ENCODE assay signal across 17 mouse cellular contexts in genomic region chr2:8498466-8498865, GRCm38 (mm10).
DNase-seq lines count a peak whose midpoint lies in the region; ATAC-seq lines count a peak whose summit lies in the region.
"Had no signal": no experiment of that assay in that cellular context is flagged by ENCODE, and none has a peak within 500 bp of the region (broad histone marks: within the 10 kb centered on the region; RNA-seq: fewer than 3 reads in every experiment).

No protein-coding gene starts in this region.

- peak; percentile 6 for DNase-seq in hindbrain, embryonic 10.5 days (ENCODE audit: low spot score)
- no peak for DNase-seq in hindbrain, embryonic 11.5 days (ENCODE audit: low spot score)
- peak; percentile 73 for DNase-seq in ZHBTc4 (ENCODE audit: low read depth, low spot score)
- peak; percentile 66 to 86 for DNase-seq in layer of hippocampus, adult 8-10 months (ENCODE audit: low spot score in 2 of 2)
- peak; percentile 31 to 62 for DNase-seq in right cerebral cortex, postnatal 10 days (ENCODE audit: low spot score in 2 of 2)
- DNase-seq in gastrocnemius, postnatal 4 days (ENCODE audit: low spot score in 2 of 2), result no peak
- no peak for DNase-seq in neural tube, embryonic 10.5 days (ENCODE audit: extremely low spot score, low spot score)
- DNase-seq: adrenal gland, adult 8-10 months; B cell, adult 2 months; cerebellum, adult 18-20 months; thymus, adult 2 months had no signal

- H3K27me3 ChIP-seq in hindbrain, embryonic 10.5 days (ENCODE audit: insufficient read depth, poor library complexity, severe bottlenecking), result no peaks in the 10 kb centered on the region
- no peaks in the 10 kb centered on the region for H3K27me3 ChIP-seq in hindbrain, embryonic 11.5 days (ENCODE audit: control insufficient read depth, insufficient read depth, low read length)

- no peaks in the 10 kb centered on the region for H3K36me3 ChIP-seq in hindbrain, embryonic 10.5 days
- H3K36me3 ChIP-seq in hindbrain, embryonic 11.5 days (ENCODE audit: control insufficient read depth, insufficient read depth, low read length), result no peaks in the 10 kb centered on the region
- H3K36me3 ChIP-seq: embryonic facial prominence, embryonic 10.5 days; heart, embryonic 10.5 days; limb, embryonic 10.5 days had no signal

- no peak for ATAC-seq in hindbrain, embryonic 11.5 days (ENCODE audit: low FRiP score)
- ATAC-seq in megakaryocyte, adult 5-6 weeks (ENCODE audit: poor library complexity, severe bottlenecking), result no peak
- ATAC-seq: intestine, postnatal 0 days had no signal

- H3K4me3 ChIP-seq in hindbrain, embryonic 10.5 days, result no peak overlapping the region
- no peak overlapping the region for H3K4me3 ChIP-seq in hindbrain, embryonic 11.5 days (ENCODE audit: low read depth, low read length)
- H3K4me3 ChIP-seq: embryonic facial prominence, embryonic 10.5 days; heart, embryonic 10.5 days; limb, embryonic 10.5 days had no signal

- H3K9ac ChIP-seq in hindbrain, embryonic 11.5 days (ENCODE audit: low read depth, low read length), result no peak overlapping the region

- no peaks in the 10 kb centered on the region for H3K9me3 ChIP-seq in hindbrain, embryonic 10.5 days
- no peaks in the 10 kb centered on the region for H3K9me3 ChIP-seq in hindbrain, embryonic 11.5 days (ENCODE audit: control insufficient read depth, low read length)
- H3K9me3 ChIP-seq: embryonic facial prominence, embryonic 10.5 days; heart, embryonic 10.5 days; limb, embryonic 10.5 days had no signal

- WGBS in hindbrain, embryonic 10.5 days, result 17% methylated on average over 1 of the region's 1 CpGs
- 8% methylated on average over 1 of the region's 1 CpGs for WGBS in hindbrain, embryonic 11.5 days

- H3K27ac ChIP-seq in hindbrain, embryonic 10.5 days, result 0 out of 2 replicates have a peak overlapping the region, but pooled peaks have one; percentile 51
- H3K27ac ChIP-seq in hindbrain, embryonic 11.5 days (ENCODE audit: low read depth, low read length), result no peak overlapping the region
- H3K27ac ChIP-seq: embryonic facial prominence, embryonic 10.5 days; heart, embryonic 10.5 days; limb, embryonic 10.5 days; macrophage had no signal

- H3K4me1 ChIP-seq in hindbrain, embryonic 10.5 days (replicated peaks), result 0 out of 2 replicates have a peak, but pooled peaks cover 5% of the 10 kb centered on the region
- H3K4me1 ChIP-seq in hindbrain, embryonic 11.5 days (replicated peaks; ENCODE audit: control insufficient read depth, insufficient read depth, low read length), result no peaks in the 10 kb centered on the region
- H3K4me1 ChIP-seq: embryonic facial prominence, embryonic 10.5 days; heart, embryonic 10.5 days; limb, embryonic 10.5 days had no signal

- H3K4me2 ChIP-seq in hindbrain, embryonic 11.5 days (replicated peaks; ENCODE audit: low read depth, low read length), result no peak overlapping the region

Comparison
In these comparisons a context has a peak if more than half of its experiments do, and no peak if none do; other contexts are left out.
1. DNase-seq: peak in hindbrain, embryonic 10.5 days (single experiment), ZHBTc4 (single experiment), layer of hippocampus, adult 8-10 months (2 of 2) and right cerebral cortex, postnatal 10 days (2 of 2); none in hindbrain, embryonic 11.5 days (single experiment), gastrocnemius, postnatal 4 days (0 of 2) and neural tube, embryonic 10.5 days (single experiment).